Mouse (Mus musculus) megakaryocyte, embryonic 14.5 days (primary cell): ENCODE data around the gene Spata46.

Experiments
- FLI1 ChIP-seq: IDR thresholded peaks from 2 replicates; pipeline ENCODE4 v1.6.1; 2012; ENCODE audit warnings: low read length, inconsistent platforms, mixed read lengths
- GATA1 ChIP-seq: IDR thresholded peaks from 3 replicates; pipeline ENCODE4 v1.6.1; 2012; ENCODE audit warnings: mixed read lengths, low read length, inconsistent platforms, borderline replicate concordance

DNA sequence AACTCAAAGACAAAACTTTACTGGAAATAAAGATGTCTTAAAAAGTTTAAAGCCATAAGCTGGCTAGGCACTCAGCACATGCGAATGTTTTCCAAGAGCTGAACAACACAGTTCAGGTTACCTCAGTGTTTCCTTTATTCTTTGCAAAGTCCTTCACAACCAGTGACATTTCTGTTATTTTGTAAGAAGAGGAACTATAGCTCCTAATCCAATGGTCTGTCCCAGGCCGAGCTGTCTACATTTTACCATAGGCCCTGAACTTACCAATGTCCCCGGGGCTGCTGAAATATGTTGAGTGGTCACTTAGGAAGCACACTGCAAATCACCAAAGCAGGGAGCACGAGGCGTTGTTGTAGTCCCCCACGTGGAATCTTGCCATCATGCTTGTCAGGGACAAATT, 38.3 kb upstream of the Spata46 start:
- no peak for TF ChIP-seq GATA1
- no peak for TF ChIP-seq FLI1
